Mouse (Mus musculus): ENCODE measurements around the gene Gm10260. TPM values are rescaled to one million over a fixed set of nuclear protein-coding genes. Genes with fewer than 3 reads are reported as not detected.

Gene Gm10260
- polyA plus RNA-seq, 1 experiment from 2014 or later: 5.4 TPM

DNA sequence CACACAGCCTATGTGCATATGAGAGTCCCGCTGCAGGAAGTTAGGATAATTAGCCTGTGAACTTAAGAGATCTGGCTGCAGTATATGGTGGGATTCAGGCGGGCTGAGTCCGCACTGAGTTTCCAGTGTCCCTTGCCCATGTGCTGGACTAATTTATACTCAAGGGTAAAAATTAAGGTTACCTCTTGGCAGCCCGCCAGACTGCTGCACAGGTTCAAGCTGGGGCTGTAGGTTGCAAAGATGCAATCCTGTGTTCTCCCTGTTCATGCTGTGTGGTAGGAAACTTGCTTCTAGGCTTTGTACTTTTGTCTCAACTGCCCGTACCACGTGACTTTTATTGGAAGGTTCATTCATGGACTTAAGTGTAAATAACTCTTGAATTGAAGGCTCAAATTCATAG, 3.0 kb upstream of the Gm10260 start:
- WGBS: 81% methylated on average over 6 of the region's 6 CpGs
- Histone ChIP-seq H3K9me3 (no peaks in the 10 kb centered on the region), H3K27me3 (ENCODE audit: insufficient read depth, poor library complexity, severe bottlenecking) (no peaks in the 10 kb centered on the region), H3K27ac (0 out of 2 replicates have a peak overlapping the region, but pooled peaks have one; percentile 22), H3K4me1 (peaks cover 9% of the 10 kb centered on the region), H3K4me3 (no peak overlapping the region), H3K36me3 (no peaks in the 10 kb centered on the region)
- no peak for DNase-seq (ENCODE audit: low spot score)

GRCm38 (mm10) chr13:97762121-97762520, 1.7 kb upstream of the Gm10260 start:
- peaks cover 9% of the 10 kb centered on the region for H3K4me1 ChIP-seq
- no peaks in the 10 kb centered on the region for H3K36me3 ChIP-seq
- no peak overlapping the region for H3K27ac ChIP-seq
- no peaks in the 10 kb centered on the region for H3K9me3 ChIP-seq
- WGBS: 86% methylated on average over 8 of the region's 8 CpGs
- H3K4me3 ChIP-seq: no peak overlapping the region
- H3K27me3 ChIP-seq (ENCODE audit: insufficient read depth, poor library complexity, severe bottlenecking): no peaks in the 10 kb centered on the region
- DNase-seq (ENCODE audit: low spot score): no peak

DNA sequence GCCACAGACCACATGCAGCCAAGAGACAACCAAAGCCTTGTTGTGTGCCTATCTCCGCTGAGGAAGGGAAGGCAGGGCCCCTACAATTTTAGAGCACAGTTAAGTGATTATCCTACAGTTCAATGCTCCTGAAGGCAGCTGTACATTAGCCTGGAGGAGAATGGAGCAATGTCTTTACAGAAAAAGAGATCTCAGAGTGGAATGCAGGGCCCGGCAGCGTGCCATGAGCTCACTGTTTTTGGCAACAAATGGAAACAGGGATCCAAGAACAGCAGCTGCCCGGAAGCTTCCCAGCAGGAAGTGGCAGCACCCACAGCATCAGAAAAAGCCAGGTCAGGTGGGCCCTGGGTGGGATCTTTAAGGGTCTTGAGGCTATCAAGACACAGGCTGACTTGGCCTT, 3.4 kb downstream of the Gm10260 start:
- 81% methylated on average over 4 of the region's 4 CpGs for WGBS
- no peak overlapping the region for H3K4me3 ChIP-seq
- H3K27ac ChIP-seq: no peak overlapping the region
- H3K27me3 ChIP-seq (ENCODE audit: insufficient read depth, poor library complexity, severe bottlenecking): no peaks in the 10 kb centered on the region
- H3K36me3 ChIP-seq: no peaks in the 10 kb centered on the region
- DNase-seq (ENCODE audit: low spot score): no peak
- H3K9me3 ChIP-seq: no peaks in the 10 kb centered on the region
- H3K4me1 ChIP-seq: no peaks in the 10 kb centered on the region

DNA sequence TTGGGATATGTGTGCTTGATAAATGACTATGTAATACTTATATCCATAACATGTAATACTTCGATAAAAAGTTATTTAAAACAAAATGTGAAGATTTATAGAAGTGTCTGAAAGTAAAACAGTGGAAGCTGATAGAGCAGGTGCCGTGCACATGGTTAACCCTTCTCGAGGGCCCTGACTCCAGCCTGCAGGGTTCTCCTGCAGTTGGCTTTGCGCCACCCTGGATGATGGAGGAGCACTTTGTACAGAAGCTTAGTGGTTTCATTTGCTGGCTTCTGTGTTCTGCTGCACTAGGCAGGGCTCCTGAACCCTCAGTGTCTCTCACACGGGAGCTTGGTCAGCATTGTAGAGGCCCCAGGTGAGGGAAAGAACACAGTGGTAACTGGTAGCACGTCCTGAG, 4.3 kb downstream of the Gm10260 start:
- no peaks in the 10 kb centered on the region for H3K9me3 ChIP-seq
- WGBS: 86% methylated on average over 6 of the region's 6 CpGs
- DNase-seq (ENCODE audit: low spot score): no peak

DNA sequence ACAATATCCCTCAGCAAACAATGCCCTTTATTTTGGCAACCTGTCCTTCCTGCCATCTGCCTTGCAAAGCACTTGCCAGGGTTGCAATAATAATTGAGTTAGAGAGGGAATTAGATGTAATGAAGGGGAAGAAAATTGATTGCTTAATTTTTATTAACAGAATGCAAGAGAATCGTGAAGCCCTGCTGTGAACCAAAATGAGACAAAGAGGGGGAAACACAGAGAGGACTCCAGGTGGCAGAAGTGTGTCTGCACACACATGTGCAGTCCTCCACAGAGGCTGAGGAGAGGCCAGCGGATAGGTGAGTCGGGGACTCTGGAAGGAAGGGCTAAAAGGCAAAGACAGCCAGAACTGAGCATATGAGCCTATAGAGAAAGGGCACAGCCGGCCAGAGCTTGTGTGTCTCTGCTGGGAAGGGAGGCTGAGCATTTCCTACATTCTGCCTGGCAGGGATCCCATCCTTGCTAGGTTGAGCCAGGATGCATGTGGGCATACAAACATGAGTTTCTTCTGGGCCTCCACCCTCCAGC, 9.5 kb downstream of the Gm10260 start:
- Histone ChIP-seq H3K36me3 (no peaks in the 10 kb centered on the region), H3K9me3 (no peaks in the 10 kb centered on the region), H3K4me1 (no peaks in the 10 kb centered on the region), H3K4me3 (no peak overlapping the region), H3K27me3 (ENCODE audit: insufficient read depth, poor library complexity, severe bottlenecking) (no peaks in the 10 kb centered on the region), H3K27ac (no peak overlapping the region)
- WGBS: 67% methylated on average over 4 of the region's 4 CpGs
- no peak for DNase-seq (ENCODE audit: low spot score)

More for the DNA sequence above, 4.3 kb downstream of the Gm10260 start:
- no peaks in the 10 kb centered on the region for H3K4me1 ChIP-seq
- H3K36me3 ChIP-seq: no peaks in the 10 kb centered on the region
- H3K27ac ChIP-seq: no peak overlapping the region
- H3K27me3 ChIP-seq (ENCODE audit: insufficient read depth, poor library complexity, severe bottlenecking): no peaks in the 10 kb centered on the region
- no peak overlapping the region for H3K4me3 ChIP-seq

GRCm38 (mm10) chr13:97747037-97747860, 13.2 kb downstream of the Gm10260 start:
- H3K9me3 ChIP-seq: no peaks in the 10 kb centered on the region
- DNase-seq (ENCODE audit: low spot score): no peak
- WGBS: 66% methylated on average over 20 of the region's 20 CpGs
- 0 out of 2 replicates have a peak, but pooled peaks cover 5% of the 10 kb centered on the region for H3K27me3 ChIP-seq (ENCODE audit: insufficient read depth, poor library complexity, severe bottlenecking)
- no peaks in the 10 kb centered on the region for H3K36me3 ChIP-seq
- H3K4me1 ChIP-seq: 0 out of 2 replicates have a peak, but pooled peaks cover 3% of the 10 kb centered on the region
- no peak overlapping the region for H3K27ac ChIP-seq
- H3K4me3 ChIP-seq: no peak overlapping the region

DNA sequence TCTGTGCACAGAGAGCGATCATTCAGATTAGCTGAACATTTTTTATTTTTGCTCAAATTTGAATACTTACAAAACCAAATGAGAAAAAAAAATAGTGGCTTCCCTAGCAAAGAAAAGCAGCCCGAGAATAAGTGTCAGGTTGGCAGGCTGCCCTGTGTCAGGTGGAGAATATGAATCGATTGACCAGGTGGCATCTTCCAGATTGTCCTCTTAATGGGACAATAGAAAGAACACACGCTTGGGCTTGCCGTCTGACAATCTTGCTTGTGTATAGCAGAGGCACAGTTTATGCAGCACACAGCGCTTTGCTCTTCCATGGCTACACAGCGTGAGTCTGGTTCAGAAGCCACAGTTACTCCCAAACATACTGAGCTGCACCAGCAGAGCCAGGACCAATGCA, 15.8 kb downstream of the Gm10260 start:
- DNase-seq (ENCODE audit: low spot score): no peak
- no peaks in the 10 kb centered on the region for H3K9me3 ChIP-seq
- 87% methylated on average over 7 of the region's 7 CpGs for WGBS
- no peaks in the 10 kb centered on the region for H3K36me3 ChIP-seq
- H3K4me1 ChIP-seq: 0 out of 2 replicates have a peak, but pooled peaks cover 3% of the 10 kb centered on the region
- no peak overlapping the region for H3K27ac ChIP-seq
- no peak overlapping the region for H3K4me3 ChIP-seq
- H3K27me3 ChIP-seq (ENCODE audit: insufficient read depth, poor library complexity, severe bottlenecking): 0 out of 2 replicates have a peak, but pooled peaks cover 5% of the 10 kb centered on the region

DNA sequence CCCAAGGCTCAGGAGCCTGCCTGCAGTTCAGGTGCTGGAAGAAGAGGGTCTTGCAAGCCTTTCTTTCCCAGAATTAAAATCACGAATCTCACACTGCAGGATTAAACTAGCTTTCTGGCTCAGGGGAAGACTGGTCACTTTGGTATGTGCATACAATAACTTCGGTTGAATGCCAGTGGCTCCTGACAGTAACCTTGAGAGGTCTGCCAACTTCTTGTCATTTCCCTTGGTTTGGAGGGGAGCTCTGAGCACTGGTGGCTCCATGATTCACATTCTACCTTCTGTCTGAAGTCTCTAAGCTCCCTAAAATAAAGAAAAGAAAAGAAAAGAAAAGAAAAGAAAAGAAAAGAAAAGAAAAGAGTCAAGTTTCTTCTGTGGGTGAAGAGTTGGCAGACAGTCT, 16.4 kb downstream of the Gm10260 start:
- no peak overlapping the region for H3K27ac ChIP-seq
- 0 out of 2 replicates have a peak, but pooled peaks cover 3% of the 10 kb centered on the region for H3K4me1 ChIP-seq
- no peak overlapping the region for H3K4me3 ChIP-seq
- no peaks in the 10 kb centered on the region for H3K36me3 ChIP-seq
- H3K27me3 ChIP-seq (ENCODE audit: insufficient read depth, poor library complexity, severe bottlenecking): 0 out of 2 replicates have a peak, but pooled peaks cover 5% of the 10 kb centered on the region
- 46% methylated on average over 2 of the region's 2 CpGs for WGBS
- no peaks in the 10 kb centered on the region for H3K9me3 ChIP-seq
- DNase-seq (ENCODE audit: low spot score): no peak

DNA sequence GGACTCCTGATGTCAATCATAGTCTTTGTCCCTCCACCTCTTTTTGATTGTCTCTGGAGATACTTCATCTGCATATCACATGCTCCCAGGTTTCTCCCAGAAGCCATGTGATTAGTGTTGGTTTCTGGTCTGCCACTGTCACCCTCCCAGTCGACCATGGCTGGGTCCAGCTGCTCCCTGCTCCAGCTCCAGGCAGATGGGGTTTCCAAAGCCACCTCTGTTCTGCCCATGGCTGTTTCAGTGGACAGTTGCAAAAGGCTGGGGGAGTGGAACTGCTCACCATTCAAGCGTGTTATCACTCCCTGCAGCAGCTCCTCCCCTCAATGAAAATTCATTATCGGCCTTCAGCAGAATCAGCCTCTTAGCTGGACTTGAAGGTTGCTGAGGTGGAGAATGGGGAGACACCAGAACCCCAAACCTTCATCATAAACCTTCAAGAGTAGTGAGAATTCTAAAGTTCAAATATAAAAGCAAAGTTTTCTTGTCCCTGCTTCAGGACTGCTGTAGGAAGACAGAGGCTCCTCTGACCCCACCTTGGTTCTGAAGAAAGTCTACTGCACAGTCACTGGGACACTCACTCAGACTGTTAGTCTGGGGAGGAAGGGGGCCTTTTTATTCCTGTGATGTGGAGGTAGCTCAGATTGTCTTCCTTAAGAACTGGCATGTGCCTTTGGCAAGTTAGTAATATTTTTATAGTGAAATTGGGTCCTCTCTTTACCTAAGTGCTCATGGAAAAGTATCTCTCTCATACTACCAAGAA, 17.0 kb downstream of the Gm10260 start:
- WGBS: 42% methylated on average over 3 of the region's 3 CpGs
- H3K36me3 ChIP-seq: no peaks in the 10 kb centered on the region
- no peak overlapping the region for H3K27ac ChIP-seq
- DNase-seq (ENCODE audit: low spot score): no peak
- 0 out of 2 replicates have a peak, but pooled peaks cover 3% of the 10 kb centered on the region for H3K4me1 ChIP-seq
- H3K27me3 ChIP-seq (ENCODE audit: insufficient read depth, poor library complexity, severe bottlenecking): 0 out of 2 replicates have a peak, but pooled peaks cover 5% of the 10 kb centered on the region
- H3K4me3 ChIP-seq: no peak overlapping the region
- H3K9me3 ChIP-seq: no peaks in the 10 kb centered on the region

GRCm38 (mm10) chr13:97735931-97736330, 24.5 kb downstream of the Gm10260 start:
- DNase-seq (ENCODE audit: low spot score): no peak
- Histone ChIP-seq H3K4me1 (no peaks in the 10 kb centered on the region), H3K36me3 (no peaks in the 10 kb centered on the region), H3K9me3 (no peaks in the 10 kb centered on the region), H3K4me3 (no peak overlapping the region), H3K27ac (no peak overlapping the region), H3K27me3 (ENCODE audit: insufficient read depth, poor library complexity, severe bottlenecking) (no peaks in the 10 kb centered on the region)
- 71% methylated on average over 6 of the region's 6 CpGs for WGBS

DNA sequence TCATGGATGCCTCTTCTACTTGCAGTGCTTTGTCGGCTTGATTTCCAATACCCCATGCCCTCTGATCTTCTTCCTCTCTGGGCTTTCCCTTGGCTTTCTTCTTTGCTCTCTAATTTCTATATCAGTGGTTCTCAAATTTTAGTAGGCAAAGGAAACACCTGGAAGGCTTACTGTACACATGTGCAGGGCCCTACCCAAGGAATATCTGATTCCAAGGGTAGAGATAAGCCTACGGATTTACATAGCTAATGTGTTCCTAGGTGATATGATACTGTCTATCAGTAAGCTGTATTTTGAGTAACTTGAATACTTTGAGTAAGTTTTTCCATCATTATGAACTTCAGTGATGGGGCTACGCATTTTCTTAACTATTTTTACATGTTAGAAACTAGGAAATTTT, 25.7 kb downstream of the Gm10260 start:
- Histone ChIP-seq H3K9me3 (no peaks in the 10 kb centered on the region), H3K4me1 (no peaks in the 10 kb centered on the region), H3K27me3 (ENCODE audit: insufficient read depth, poor library complexity, severe bottlenecking) (no peaks in the 10 kb centered on the region), H3K4me3 (no peak overlapping the region), H3K27ac (no peak overlapping the region), H3K36me3 (no peaks in the 10 kb centered on the region)
- no peak for DNase-seq (ENCODE audit: low spot score)
- WGBS: 84% methylated on average over 3 of the region's 3 CpGs

- Histone ChIP-seq H3K27me3 (ENCODE audit: insufficient read depth, poor library complexity, severe bottlenecking) (no peaks in the 10 kb centered on the region), H3K9me3 (no peaks in the 10 kb centered on the region), H3K4me3 (no peak overlapping the region), H3K4me1 (0 out of 2 replicates have a peak, but pooled peaks cover 7% of the 10 kb centered on the region), H3K36me3 (no peaks in the 10 kb centered on the region), H3K27ac (no peak overlapping the region)
- no peak for DNase-seq (ENCODE audit: low spot score)
- 82% methylated on average over 11 of the region's 11 CpGs for WGBS
Measured at GRCm38 (mm10) chr13:97725160-97725825, 35.1 kb downstream of the Gm10260 start.

Data from heart, embryonic 10.5 days (tissue).